In genomic region chr7:144963911-144964310, GRCm38 (mm10) we compare ENCODE assay signal across 28 mouse cellular contexts. TPM values are rescaled to one million over a fixed set of nuclear protein-coding genes. Genes with fewer than 3 reads are reported as not detected.
A peak's percentile ranks its signal among the peaks of the same experiment; 100 is the strongest.
DNase-seq lines count a peak whose midpoint lies in the region; ATAC-seq and TF ChIP-seq lines count a peak whose summit lies in the region.
"Had no signal": no experiment of that assay in that cellular context is flagged by ENCODE, and none has a peak within 500 bp of the region (broad histone marks: within the 10 kb centered on the region; RNA-seq: fewer than 3 reads in every experiment).

No protein-coding gene starts in this region.

- no peak for TF ChIP-seq POLR2A in myocyte (IDR thresholded peaks at IDR 0.05; ENCODE audit: insufficient read length, low read depth)

- ATAC-seq in Patski, result peak; percentile 47
- ATAC-seq in erythroid progenitor cell, adult 5-6 weeks (replicated peaks; ENCODE audit: low FRiP score, poor library complexity, severe bottlenecking), result no peak
- ATAC-seq: CD4-positive, CD25-positive, alpha-beta regulatory T cell, adult 4 months; forebrain, embryonic 13.5 days; inflammation-experienced regulatory T-cells, adult 6 months; liver, embryonic 12.5 days; liver, postnatal 0 days had no signal

- no peak overlapping the region for H3ac ChIP-seq in myocyte (ENCODE audit: control insufficient read depth, insufficient read length)

- H3K4me3 ChIP-seq in myocyte, result no peak overlapping the region
- H3K4me3 ChIP-seq: forebrain, embryonic 13.5 days; heart, embryonic 13.5 days; hindbrain, embryonic 10.5 days; hindbrain, embryonic 15.5 days; liver, embryonic 12.5 days; neural tube, embryonic 15.5 days had no signal

- H3K27me3 ChIP-seq in Patski (no peaks in the 10 kb centered on the region), myocyte (ENCODE audit: control insufficient read depth, insufficient read depth, insufficient read length) (no peaks in the 10 kb centered on the region)
- H3K27me3 ChIP-seq: forebrain, embryonic 13.5 days; heart, embryonic 13.5 days; hindbrain, embryonic 15.5 days; liver, embryonic 12.5 days; neural tube, embryonic 15.5 days had no signal

- H3K36me3 ChIP-seq in myocyte (ENCODE audit: control insufficient read depth, insufficient read depth), result no peaks in the 10 kb centered on the region
- H3K36me3 ChIP-seq: heart, embryonic 13.5 days; hindbrain, embryonic 10.5 days; hindbrain, embryonic 15.5 days; liver, embryonic 12.5 days; neural tube, embryonic 15.5 days had no signal

- in situ Hi-C loops in Patski (cut with MboI; ENCODE audit: low pct_unique_long_range_greater_than_20kb), result no loop called here

- peak overlapping the region; percentile 53 for H3K4me2 ChIP-seq in myocyte (ENCODE audit: low read depth)
- H3K4me2 ChIP-seq: forebrain, embryonic 13.5 days; heart, embryonic 13.5 days; hindbrain, embryonic 15.5 days; liver, embryonic 12.5 days; neural tube, embryonic 15.5 days had no signal

- no peaks in the 10 kb centered on the region for H3K79me2 ChIP-seq in myocyte (ENCODE audit: control insufficient read depth, insufficient read depth)

- no peak for TF ChIP-seq CTCF in Patski (IDR thresholded peaks at IDR 0.05)

- POLR2A ChIA-PET in Patski (lab: Charles Lee), result interaction anchor here (0.6 to 1.0 kb wide), 4 partner anchors 23 to 91 kb away, joined by 3 read pairs; no protein-coding TSS in a partner anchor

- peak; percentile 50 to 75 for DNase-seq in adrenal gland, adult (ENCODE audit: inconsistent age in 2 of 2, low spot score in 1 of 2)
- no peak for DNase-seq in adrenal gland, postnatal 25 days
- peak; percentile 69 for DNase-seq in 3134 (ENCODE audit: extremely low read depth, insufficient read length, low spot score)
- peak; percentile 59 for DNase-seq in Patski (ENCODE audit: low read depth, low spot score)
- DNase-seq in kidney, postnatal 36 days, result no peak
- DNase-seq: cerebellum, adult 11 months; cerebellum, adult 9-10 months; cerebellum, postnatal 36 days; gastrocnemius, postnatal 10 days; heart, postnatal 10 days; kidney, adult 11 months; kidney, postnatal 25 days; left cerebral cortex, postnatal 4 days; liver, postnatal 0 days; midbrain, embryonic 14.5 days; right cerebral cortex, postnatal 25 days; spleen, adult 18-20 months; thymus, postnatal 14 days had no signal

- CTCF ChIA-PET in Patski (lab: Charles Lee), result interaction anchor here (1.3 to 3.3 kb wide), 5 partner anchors 11 to 251 kb away, joined by 3 to 7 read pairs (median 4); no protein-coding TSS in a partner anchor

TF ChIP-seq in myocyte, 11 proteins besides CTCF, POLR2A, EP300 and RAD21:
- TF ChIP-seq MYOG (IDR thresholded peaks at IDR 0.05; ENCODE audit: control insufficient read depth in 1 of 3, insufficient read depth in 1 of 3, insufficient read length in 2 of 3, low read depth in 2 of 3) (no peak), CEBPB (IDR thresholded peaks at IDR 0.05; ENCODE audit: insufficient read depth, poor library complexity, severe bottlenecking) (no peak), E2F4 (IDR thresholded peaks at IDR 0.05; ENCODE audit: insufficient read depth) (no peak), REST (IDR thresholded peaks at IDR 0.05; ENCODE audit: insufficient read depth, insufficient read length) (no peak), POLR2AphosphoS2 (IDR thresholded peaks at IDR 0.05; ENCODE audit: insufficient read length, low read depth) (no peak), USF1 (IDR thresholded peaks at IDR 0.05; ENCODE audit: low read depth) (no peak), SRF (IDR thresholded peaks at IDR 0.05; ENCODE audit: control insufficient read depth, insufficient read length, low read depth) (no peak), TCF12 (IDR thresholded peaks at IDR 0.05; ENCODE audit: insufficient read depth, poor library complexity, severe bottlenecking) (no peak), MYOD1 (IDR thresholded peaks at IDR 0.05; ENCODE audit: control insufficient read depth in 1 of 3, insufficient read length in 2 of 3, low read depth in 2 of 3) (no peak), MAX (IDR thresholded peaks at IDR 0.05; ENCODE audit: low read depth) (no peak), TCF3 (IDR thresholded peaks at IDR 0.05; ENCODE audit: insufficient read length, low read depth) (no peak)
TF ChIP-seq in myocyte: peak in this region for 0.

RNA-seq across cellular contexts. Expression of gene Ccnd1, which starts 24.2 kb away (rescaled TPM):
- total RNA-seq in adrenal gland, postnatal 25 days (2021), result 111 and 117 TPM in 2 replicates
- polyA plus RNA-seq in Patski (2021) (110 TPM), myocyte (2012; fragmentation: generic; extraction: Trizol) (36.6 TPM)
- total RNA-seq in erythroid progenitor cell, adult 5-6 weeks (2015; ENCODE audit: low replicate concordance), result 1.4 and 1.7 TPM in 2 replicates
- total RNA-seq in erythroid progenitor cell, adult 5-6 weeks (2017; ENCODE audit: low replicate concordance), result 1.3 and 1.7 TPM in 2 replicates

RNA-seq across cellular contexts. Expression of gene LTO1, which starts 49.0 kb away (rescaled TPM):
- 18.7 and 27.1 TPM in 2 replicates for total RNA-seq in adrenal gland, postnatal 25 days (2021)
- polyA plus RNA-seq in Patski (2021) (35.9 TPM), myocyte (2012; fragmentation: generic; extraction: Trizol) (15.4 TPM)
- 5.4 and 10.8 TPM in 2 replicates for total RNA-seq in erythroid progenitor cell, adult 5-6 weeks (2015; ENCODE audit: low replicate concordance)
- 27.9 and 85.0 TPM in 2 replicates for total RNA-seq in erythroid progenitor cell, adult 5-6 weeks (2017; ENCODE audit: low replicate concordance)

Comparison
In these comparisons a context has a peak if more than half of its experiments do, and no peak if none do; other contexts are left out.
1. DNase-seq: peak in adrenal gland, adult (2 of 2), 3134 (single experiment) and Patski (single experiment); none in adrenal gland, postnatal 25 days (single experiment) and kidney, postnatal 36 days (0 of 2).
2. RNA of gene Ccnd1, which starts 24.2 kb away (total RNA-seq): 111 to 117 TPM in adrenal gland, postnatal 25 days; 1.3 to 1.7 TPM in erythroid progenitor cell, adult 5-6 weeks; every median in the first group is over 10 times any median in the second.